Mouse (Mus musculus): ENCODE data around the gene Nxnl2. TPM values are rescaled to one million over a fixed set of nuclear protein-coding genes. Genes with fewer than 3 reads are reported as not detected.

Nxnl2 gene
- polyA plus RNA-seq (2016; fragmentation: Nextera tagmentation; extraction: Ambion mirVana) = 4.2 and 4.6 TPM in 2 replicates

GRCm38 (mm10) chr13:51170691-51171680 is at the start of gene Nxnl2:
TSS of gene Nxnl2 (plus strand) at chr13:51171022.
- Histone ChIP-seq H3K27ac (no peak within 1 kb of the TSS), H3K9me3 (0 out of 2 replicates have a peak, but pooled peaks cover 3% of the 10 kb centered on the region), H3K4me3 (peak within 1 kb of the TSS; percentile 56), H3K4me1 (peaks cover 10% of the 10 kb centered on the region; the same call in 1 of the 2 replicates), H3K36me3 (no peaks in the 10 kb centered on the region), H3K4me2 (replicated peaks) (peak within 1 kb of the TSS; percentile 99), H3K9ac (peak within 1 kb of the TSS; percentile 53), H3K27me3 (peaks cover 19% of the 10 kb centered on the region)
- ATAC-seq (ENCODE audit: insufficient number of reproducible peaks, insufficient read depth, low FRiP score, low TSS enrichment) = peak; percentile 61
- WGBS = under 1% methylated on average over 64 of the region's 64 CpGs

DNA sequence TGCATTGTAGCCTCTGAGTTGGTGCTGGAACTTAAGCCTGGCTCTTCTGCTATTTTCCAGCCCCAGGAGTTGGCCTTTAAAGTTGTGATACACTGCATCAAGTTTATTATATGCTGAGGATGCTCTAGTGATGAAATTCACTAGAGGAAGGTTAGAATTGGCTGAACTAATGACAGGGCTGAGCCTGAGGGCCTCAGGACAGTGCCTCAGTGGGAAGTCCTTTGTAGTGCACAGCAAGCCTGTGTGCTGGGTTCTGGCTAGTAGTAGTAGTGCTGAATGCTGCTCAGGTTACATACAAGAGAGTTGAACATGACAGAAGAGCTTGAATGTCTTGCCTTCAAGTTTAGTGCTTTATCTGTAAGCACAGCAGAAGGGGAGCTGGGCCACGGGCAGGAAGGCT is 48.9 kb upstream of the Nxnl2 start:
- Histone ChIP-seq H3K9ac (no peak overlapping the region), H3K4me1 (peaks cover 46% of the 10 kb centered on the region), H3K4me3 (no peak overlapping the region), H3K36me3 (0 out of 2 replicates have a peak, but pooled peaks cover 8% of the 10 kb centered on the region), H3K9me3 (no peaks in the 10 kb centered on the region), H3K4me2 (replicated peaks) (no peak overlapping the region), H3K27me3 (no peaks in the 10 kb centered on the region), H3K27ac (no peak overlapping the region)
- no peak for ATAC-seq (ENCODE audit: insufficient number of reproducible peaks, insufficient read depth, low FRiP score, low TSS enrichment)
- WGBS = 8% methylated on average over 1 of the region's 1 CpGs

DNA sequence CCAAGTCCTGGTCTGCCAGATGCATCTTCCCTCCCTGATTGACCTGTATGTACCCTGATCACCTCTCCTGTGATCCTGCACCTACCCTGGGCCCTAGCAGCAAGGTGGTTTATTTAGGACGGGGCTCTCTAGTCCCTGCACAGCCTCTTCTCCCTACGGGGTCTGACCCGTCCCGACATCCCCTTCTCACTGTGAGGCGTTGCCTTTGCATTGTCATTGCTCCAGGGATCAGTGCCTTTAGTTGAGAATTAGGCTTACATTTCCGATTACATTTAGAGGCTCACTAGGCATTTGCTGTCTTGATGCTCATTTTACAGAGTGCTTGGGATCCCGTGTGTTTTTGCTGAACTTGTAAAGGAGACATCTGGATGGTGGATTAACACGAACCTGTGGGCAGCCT is 48.1 kb upstream of the Nxnl2 start:
- Histone ChIP-seq H3K4me3 (no peak overlapping the region), H3K4me2 (replicated peaks) (no peak overlapping the region), H3K4me1 (peaks cover 46% of the 10 kb centered on the region), H3K27me3 (no peaks in the 10 kb centered on the region), H3K36me3 (peaks cover 13% of the 10 kb centered on the region; the same call in 1 of the 2 replicates), H3K9me3 (no peaks in the 10 kb centered on the region), H3K27ac (no peak overlapping the region), H3K9ac (no peak overlapping the region)
- WGBS = 70% methylated on average over 8 of the region's 8 CpGs
- ATAC-seq (ENCODE audit: insufficient number of reproducible peaks, insufficient read depth, low FRiP score, low TSS enrichment) = no peak

DNA sequence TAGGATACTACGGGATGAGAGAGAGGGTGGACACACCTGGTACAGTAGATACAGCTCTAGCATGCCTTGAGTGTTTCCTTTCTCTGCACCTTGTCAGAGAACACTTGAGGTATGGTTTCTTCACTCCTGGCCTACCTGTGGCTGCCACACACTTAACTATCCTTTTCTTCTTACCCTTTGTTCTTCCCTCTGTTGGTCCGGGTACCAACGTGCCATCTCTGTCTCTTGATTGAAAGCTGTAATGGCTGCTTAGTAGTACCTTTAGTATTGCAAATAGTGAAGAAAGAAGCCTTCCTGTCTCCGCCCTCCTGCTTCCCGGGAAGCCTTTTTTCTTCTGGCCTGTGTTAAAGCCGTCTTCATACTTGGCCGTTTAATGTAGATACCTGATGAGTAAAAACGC is 45.5 kb upstream of the Nxnl2 start:
- H3K4me1 ChIP-seq = peaks cover 24% of the 10 kb centered on the region
- ATAC-seq (ENCODE audit: insufficient number of reproducible peaks, insufficient read depth, low FRiP score, low TSS enrichment) = no peak
- WGBS = 74% methylated on average over 8 of the region's 8 CpGs

DNA sequence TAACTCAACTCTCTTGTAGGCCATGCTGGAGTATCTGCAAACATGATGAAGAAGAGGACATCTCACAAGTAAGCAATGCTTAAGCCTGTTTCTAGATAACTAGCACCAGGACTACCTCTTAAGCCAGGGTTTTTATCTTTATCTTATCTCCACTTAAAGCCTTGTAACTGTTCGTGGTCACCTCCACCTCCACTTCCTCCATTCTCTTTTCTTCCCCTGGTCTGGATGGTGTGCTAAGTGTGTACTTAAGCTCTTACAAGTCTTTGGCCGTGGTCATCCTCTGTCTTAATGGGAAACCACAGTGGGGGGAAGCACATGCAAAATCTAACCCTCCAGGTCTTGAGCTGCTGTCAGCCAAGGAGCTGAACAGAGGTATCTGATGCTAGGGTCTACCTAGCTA is 42.9 kb upstream of the Nxnl2 start:
- Histone ChIP-seq H3K27me3 (no peaks in the 10 kb centered on the region), H3K4me3 (no peak overlapping the region), H3K9me3 (no peaks in the 10 kb centered on the region), H3K4me1 (peaks cover 4% of the 10 kb centered on the region; the same call in 1 of the 2 replicates), H3K9ac (no peak overlapping the region), H3K4me2 (replicated peaks) (no peak overlapping the region), H3K27ac (no peak overlapping the region), H3K36me3 (peaks cover 43% of the 10 kb centered on the region)
- WGBS = 82% methylated on average over 2 of the region's 2 CpGs
- no peak for ATAC-seq (ENCODE audit: insufficient number of reproducible peaks, insufficient read depth, low FRiP score, low TSS enrichment)

More for the DNA sequence above, 45.5 kb upstream of the Nxnl2 start:
- H3K9ac ChIP-seq = no peak overlapping the region
- H3K27ac ChIP-seq = no peak overlapping the region
- H3K4me2 ChIP-seq (replicated peaks) = no peak overlapping the region
- peaks cover 29% of the 10 kb centered on the region for H3K36me3 ChIP-seq
- H3K27me3 ChIP-seq = no peaks in the 10 kb centered on the region
- H3K4me3 ChIP-seq = no peak overlapping the region
- H3K9me3 ChIP-seq = no peaks in the 10 kb centered on the region

- Histone ChIP-seq H3K9ac (no peak overlapping the region), H3K27ac (no peak overlapping the region), H3K9me3 (no peaks in the 10 kb centered on the region), H3K27me3 (no peaks in the 10 kb centered on the region), H3K4me3 (no peak overlapping the region), H3K36me3 (peaks cover 43% of the 10 kb centered on the region), H3K4me1 (no peaks in the 10 kb centered on the region; the same call in 1 of the 2 replicates), H3K4me2 (replicated peaks) (no peak overlapping the region)
- 86% methylated on average over 7 of the region's 7 CpGs for WGBS
- no peak for ATAC-seq (ENCODE audit: insufficient number of reproducible peaks, insufficient read depth, low FRiP score, low TSS enrichment)
Measured at GRCm38 (mm10) chr13:51128417-51128816, 42.4 kb upstream of the Nxnl2 start.

DNA sequence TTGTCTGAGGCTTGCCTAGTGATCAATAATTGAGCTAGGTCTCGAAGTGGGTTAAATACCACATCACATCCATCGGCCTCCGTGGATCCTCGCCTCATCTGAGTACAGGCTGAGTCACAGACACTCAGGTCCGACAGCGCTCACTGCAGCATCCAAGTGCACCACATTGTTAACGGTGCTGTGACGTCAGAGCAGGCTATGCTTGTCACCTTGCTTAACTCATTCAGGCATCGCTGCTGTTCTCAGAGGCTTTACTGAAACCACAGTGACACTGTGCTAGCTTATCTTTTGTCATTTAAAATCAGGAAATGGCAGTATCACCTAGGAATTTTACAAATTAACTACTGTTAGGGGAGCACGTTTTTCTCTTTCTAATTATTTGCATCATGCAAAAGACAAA is 39.6 kb upstream of the Nxnl2 start:
- Histone ChIP-seq H3K36me3 (peaks cover 51% of the 10 kb centered on the region), H3K9me3 (no peaks in the 10 kb centered on the region), H3K9ac (no peak overlapping the region), H3K4me1 (no peaks in the 10 kb centered on the region), H3K27ac (no peak overlapping the region), H3K4me3 (no peak overlapping the region), H3K27me3 (no peaks in the 10 kb centered on the region), H3K4me2 (replicated peaks) (no peak overlapping the region)
- no peak for ATAC-seq (ENCODE audit: insufficient number of reproducible peaks, insufficient read depth, low FRiP score, low TSS enrichment)
- 89% methylated on average over 10 of the region's 10 CpGs for WGBS

GRCm38 (mm10) chr13:51136315-51136714 is 34.5 kb upstream of the Nxnl2 start:
- Histone ChIP-seq H3K36me3 (peaks cover 55% of the 10 kb centered on the region), H3K27me3 (no peaks in the 10 kb centered on the region), H3K9me3 (no peaks in the 10 kb centered on the region), H3K27ac (no peak overlapping the region), H3K4me2 (replicated peaks) (no peak overlapping the region), H3K4me3 (no peak overlapping the region), H3K4me1 (peaks cover 13% of the 10 kb centered on the region), H3K9ac (no peak overlapping the region)
- 87% methylated on average over 4 of the region's 4 CpGs for WGBS
- ATAC-seq (ENCODE audit: insufficient number of reproducible peaks, insufficient read depth, low FRiP score, low TSS enrichment) = no peak

DNA sequence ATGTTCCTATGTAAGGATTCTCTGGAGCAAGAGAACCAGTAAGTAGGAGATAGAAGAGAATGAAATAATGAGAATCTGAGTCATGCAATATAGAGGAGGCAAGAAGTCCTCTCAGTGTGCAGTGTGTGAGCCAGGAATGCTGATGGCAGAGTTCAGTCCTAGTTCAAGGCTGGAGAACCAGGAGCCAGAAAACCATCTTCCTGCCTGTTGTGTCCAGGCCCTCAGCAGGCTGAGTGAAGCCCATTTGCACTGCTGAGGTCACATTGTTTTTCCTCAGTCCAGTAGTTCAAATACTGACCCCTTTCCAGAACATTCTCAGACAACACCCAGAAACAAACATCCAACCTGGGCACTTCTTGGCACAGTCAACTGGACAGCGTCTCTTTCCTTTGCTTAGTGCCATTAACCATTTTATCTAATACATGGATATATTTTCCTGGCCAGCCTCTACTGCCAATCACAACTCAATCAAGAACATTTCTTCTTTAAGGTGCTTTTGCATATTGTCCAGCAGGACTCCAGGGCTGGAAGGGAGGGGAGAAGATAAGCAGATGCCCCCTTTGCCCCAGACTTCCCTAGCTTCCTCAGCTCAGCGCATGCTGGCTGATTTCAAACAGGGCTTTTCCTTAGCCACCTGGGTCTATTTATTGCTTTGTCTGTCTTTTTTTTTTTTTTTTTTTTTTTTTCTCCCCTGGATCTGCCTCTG is 33.7 kb upstream of the Nxnl2 start:
- no peak for ATAC-seq (ENCODE audit: insufficient number of reproducible peaks, insufficient read depth, low FRiP score, low TSS enrichment)
- Histone ChIP-seq H3K4me1 (peaks cover 13% of the 10 kb centered on the region), H3K9me3 (no peaks in the 10 kb centered on the region), H3K4me3 (no peak overlapping the region), H3K27me3 (no peaks in the 10 kb centered on the region), H3K27ac (peak overlapping the region; percentile 30; the same call in 1 of the 2 replicates), H3K9ac (no peak overlapping the region), H3K4me2 (replicated peaks) (no peak overlapping the region), H3K36me3 (peaks cover 54% of the 10 kb centered on the region)
- WGBS = 53% methylated on average over 2 of the region's 2 CpGs

DNA sequence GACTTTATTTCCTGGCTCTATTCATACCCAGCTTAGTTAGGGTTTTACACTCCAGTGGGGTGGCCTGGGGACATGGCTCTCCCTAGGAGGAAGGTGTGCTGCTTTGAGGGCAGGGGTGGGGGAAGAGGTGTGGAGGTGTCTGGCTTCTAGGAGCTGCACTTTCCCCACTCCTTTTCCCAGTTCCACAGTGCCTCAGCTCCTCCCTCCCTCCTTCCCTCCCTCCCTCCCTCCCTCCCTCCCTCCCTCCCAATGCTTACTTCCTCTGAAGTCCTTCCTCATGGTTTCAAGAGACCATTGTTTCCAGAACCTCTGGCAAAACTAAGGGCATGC is 33.2 kb upstream of the Nxnl2 start:
- ATAC-seq (ENCODE audit: insufficient number of reproducible peaks, insufficient read depth, low FRiP score, low TSS enrichment) = no peak
- H3K9me3 ChIP-seq = no peaks in the 10 kb centered on the region
- 0 out of 2 replicates have a peak overlapping the region, but pooled peaks have one; percentile 30 for H3K27ac ChIP-seq
- H3K4me1 ChIP-seq = peaks cover 13% of the 10 kb centered on the region
- H3K9ac ChIP-seq = no peak overlapping the region
- no peak overlapping the region for H3K4me2 ChIP-seq (replicated peaks)
- H3K27me3 ChIP-seq = no peaks in the 10 kb centered on the region
- H3K4me3 ChIP-seq = no peak overlapping the region
- peaks cover 54% of the 10 kb centered on the region for H3K36me3 ChIP-seq

DNA sequence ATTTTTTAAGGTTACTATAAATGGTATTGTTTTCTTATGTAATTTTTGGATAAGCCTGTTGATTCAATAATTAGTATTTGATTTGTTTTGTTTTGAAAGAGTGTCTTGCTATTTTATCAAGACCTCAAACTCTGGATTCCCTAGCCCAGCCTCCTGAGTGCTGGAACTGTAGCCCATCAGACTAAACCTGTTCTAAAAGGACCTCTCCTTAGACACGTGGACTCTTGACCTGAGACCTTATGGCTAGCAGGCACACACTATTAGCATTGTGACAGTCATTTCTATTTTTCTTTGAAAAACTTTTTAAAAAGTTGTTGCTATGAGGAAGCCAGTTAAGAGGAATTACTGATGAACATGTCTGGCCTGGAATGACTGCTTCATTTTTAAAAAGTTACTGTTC is 23.7 kb upstream of the Nxnl2 start:
- no peak for ATAC-seq (ENCODE audit: insufficient number of reproducible peaks, insufficient read depth, low FRiP score, low TSS enrichment)
- Histone ChIP-seq H3K4me3 (no peak overlapping the region), H3K9me3 (no peaks in the 10 kb centered on the region), H3K9ac (no peak overlapping the region), H3K27me3 (no peaks in the 10 kb centered on the region), H3K4me2 (replicated peaks) (no peak overlapping the region), H3K4me1 (no peaks in the 10 kb centered on the region), H3K27ac (no peak overlapping the region), H3K36me3 (peaks cover 42% of the 10 kb centered on the region)
- 70% methylated on average over 1 of the region's 1 CpGs for WGBS
